Mouse (Mus musculus): ENCODE data around the gene Als2. TPM values are rescaled to one million over a fixed set of nuclear protein-coding genes. Genes with fewer than 3 reads are reported as not detected.

The Als2 gene
- polyA plus RNA-seq, 1 experiment from 2014 or later = 7.1 TPM

DNA sequence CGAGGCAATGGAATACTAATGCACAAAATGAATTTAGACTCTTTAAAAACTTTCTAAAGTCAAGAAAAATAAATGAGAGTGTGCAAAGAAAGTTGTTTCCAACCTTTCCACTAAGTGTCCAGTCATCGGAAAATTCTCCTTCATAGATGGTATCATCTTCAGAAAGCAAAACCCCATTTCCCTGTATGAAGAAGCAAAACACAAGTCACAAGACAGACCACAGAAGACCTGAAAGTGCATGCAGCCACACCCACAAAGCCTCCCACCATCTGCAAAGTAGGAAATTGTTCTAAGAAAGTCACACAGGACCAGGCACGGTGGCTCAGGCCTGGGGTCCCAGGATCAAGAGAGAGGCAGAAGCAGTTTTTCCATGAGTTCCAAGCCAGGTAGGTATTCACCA is 57.0 kb downstream of the Als2 start:
- Histone ChIP-seq H3K27me3 (replicated peaks) (no peaks in the 10 kb centered on the region), H3K9ac (no peak overlapping the region), H3K36me3 (peaks cover 84% of the 10 kb centered on the region), H3K9me3 (no peaks in the 10 kb centered on the region), H3K4me2 (no peak overlapping the region), H3K27ac (replicated peaks) (no peak overlapping the region), H3K4me3 (no peak overlapping the region), H3K4me1 (no peaks in the 10 kb centered on the region)
- 88% methylated on average over 3 of the region's 3 CpGs for WGBS
- ATAC-seq (ENCODE audit: extremely low read depth, insufficient number of reproducible peaks, low FRiP score, low TSS enrichment) = no peak

DNA sequence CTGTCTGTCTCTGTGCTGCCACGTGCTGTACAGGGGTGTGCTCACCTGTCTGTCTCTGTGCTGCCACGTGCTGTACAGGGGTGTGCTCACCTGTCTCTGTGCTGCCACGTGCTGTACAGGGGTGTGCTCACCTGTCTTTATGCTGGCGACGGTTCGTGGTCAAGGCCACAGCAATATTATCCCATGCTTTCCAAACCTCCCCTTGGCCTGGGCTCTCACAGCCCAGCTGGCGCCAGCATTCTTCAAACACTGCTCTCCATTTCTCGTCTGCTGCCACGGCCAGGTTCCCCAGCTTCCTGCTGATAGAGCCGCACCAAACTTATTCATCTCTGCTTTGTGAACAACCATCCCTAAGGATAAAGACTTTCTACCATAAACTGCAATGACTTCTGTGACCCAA is 58.6 kb downstream of the Als2 start:
- no peaks in the 10 kb centered on the region for H3K27me3 ChIP-seq (replicated peaks)
- H3K36me3 ChIP-seq = peaks cover 78% of the 10 kb centered on the region
- H3K9ac ChIP-seq = no peak overlapping the region
- no peak overlapping the region for H3K4me3 ChIP-seq
- ATAC-seq (ENCODE audit: extremely low read depth, insufficient number of reproducible peaks, low FRiP score, low TSS enrichment) = no peak
- H3K4me2 ChIP-seq = no peak overlapping the region
- H3K4me1 ChIP-seq = no peaks in the 10 kb centered on the region
- no peaks in the 10 kb centered on the region for H3K9me3 ChIP-seq
- WGBS = 89% methylated on average over 10 of the region's 10 CpGs
- no peak overlapping the region for H3K27ac ChIP-seq (replicated peaks)

DNA sequence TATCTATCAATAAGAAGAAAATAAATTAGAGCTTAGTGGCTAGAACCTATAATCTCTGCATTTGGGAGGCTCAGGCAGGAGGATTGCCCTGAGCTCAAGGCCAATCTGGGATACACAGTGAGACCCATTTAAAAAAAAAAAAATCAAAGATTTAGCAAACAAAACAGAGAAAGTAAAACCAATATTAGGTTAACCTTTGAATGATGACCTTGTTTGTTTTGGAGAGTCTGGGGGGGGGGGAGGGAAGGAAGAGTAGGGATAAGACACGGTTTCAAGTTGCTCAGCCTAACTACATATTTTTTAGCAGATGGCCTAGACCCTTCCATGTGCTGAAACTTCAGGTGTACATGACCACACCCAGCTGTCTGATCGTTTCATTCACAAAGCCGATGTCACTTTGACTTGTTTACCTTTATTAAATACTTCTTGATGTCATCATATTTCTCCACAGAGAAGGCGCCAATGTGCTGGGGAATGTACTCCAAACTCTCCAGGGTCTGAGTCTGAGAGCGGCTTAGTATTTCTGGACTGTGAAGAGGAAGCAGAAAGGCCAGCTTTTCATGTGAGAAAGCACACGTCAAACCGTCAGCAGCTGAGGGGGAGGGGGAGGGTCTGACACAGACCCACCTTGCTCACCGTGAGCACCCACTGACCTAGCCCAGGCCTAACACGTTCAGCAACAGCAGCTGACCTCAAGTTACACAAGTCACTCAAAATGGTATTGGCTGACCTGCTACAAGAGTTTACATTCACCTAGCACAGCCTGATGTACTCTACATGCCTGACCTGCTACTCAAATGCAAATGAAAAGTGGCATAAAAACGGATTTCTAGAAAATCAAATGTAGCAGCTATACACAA is 62.3 kb downstream of the Als2 start:
- no peak overlapping the region for H3K4me3 ChIP-seq
- 72% methylated on average over 10 of the region's 10 CpGs for WGBS

DNA sequence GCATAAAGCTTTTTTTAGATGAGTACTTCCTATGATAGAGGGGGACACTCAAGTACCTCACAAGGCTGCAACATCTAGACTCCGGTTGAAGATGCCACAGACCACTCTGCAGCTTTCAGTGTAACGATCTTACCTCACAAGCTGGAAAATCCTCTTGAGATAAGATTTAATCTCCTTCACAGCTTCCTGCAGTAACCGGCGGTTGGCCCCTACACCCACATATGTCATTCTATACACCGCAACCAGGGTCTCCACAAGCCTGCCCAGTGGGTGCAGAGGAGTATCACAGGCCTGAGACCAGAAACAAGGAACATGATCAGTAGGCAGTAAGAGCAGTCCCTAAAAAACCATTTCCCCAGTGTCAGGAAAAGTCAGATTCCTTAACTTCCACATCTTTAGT is 64.0 kb downstream of the Als2 start:
- 50% methylated on average over 5 of the region's 5 CpGs for WGBS
- no peak overlapping the region for H3K4me2 ChIP-seq

More for the DNA sequence above, 62.3 kb downstream of the Als2 start:
- H3K4me1 ChIP-seq = peaks cover 6% of the 10 kb centered on the region; the same call in 1 of the 2 replicates
- no peak for ATAC-seq (ENCODE audit: extremely low read depth, insufficient number of reproducible peaks, low FRiP score, low TSS enrichment)
- H3K4me2 ChIP-seq = no peak overlapping the region
- H3K36me3 ChIP-seq = peaks cover 75% of the 10 kb centered on the region
- H3K27me3 ChIP-seq (replicated peaks) = no peaks in the 10 kb centered on the region
- no peaks in the 10 kb centered on the region for H3K9me3 ChIP-seq
- no peak overlapping the region for H3K9ac ChIP-seq
- no peak overlapping the region for H3K27ac ChIP-seq (replicated peaks)

DNA sequence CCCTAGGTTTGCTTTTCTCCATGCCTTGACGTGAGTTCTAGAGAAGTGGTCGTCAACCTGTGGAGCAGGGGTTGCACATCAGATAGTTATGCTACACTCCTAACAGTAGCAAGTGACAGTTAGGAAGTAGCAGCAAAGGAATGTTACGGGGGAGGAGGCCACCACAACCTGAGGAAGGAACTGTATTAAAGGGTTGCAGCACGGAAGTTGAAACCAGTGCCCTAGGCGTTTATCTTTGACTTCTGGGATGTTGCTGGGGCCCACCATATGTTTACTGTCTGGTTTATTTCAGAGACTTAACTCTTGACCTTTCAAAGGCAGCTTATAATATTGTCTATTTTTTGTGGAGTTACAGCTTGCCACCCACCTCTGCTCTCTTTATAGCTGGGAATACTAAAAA is 65.2 kb downstream of the Als2 start:
- no peak overlapping the region for H3K27ac ChIP-seq (replicated peaks)
- WGBS = 37% methylated on average over 5 of the region's 5 CpGs
- no peak for ATAC-seq (ENCODE audit: extremely low read depth, insufficient number of reproducible peaks, low FRiP score, low TSS enrichment)
- H3K4me1 ChIP-seq = peaks cover 18% of the 10 kb centered on the region
- no peaks in the 10 kb centered on the region for H3K9me3 ChIP-seq
- H3K27me3 ChIP-seq (replicated peaks) = no peaks in the 10 kb centered on the region
- H3K4me2 ChIP-seq = no peak overlapping the region
- H3K4me3 ChIP-seq = no peak overlapping the region
- H3K9ac ChIP-seq = no peak overlapping the region
- peaks cover 68% of the 10 kb centered on the region for H3K36me3 ChIP-seq

More for the DNA sequence above, 64.0 kb downstream of the Als2 start:
- H3K9ac ChIP-seq = no peak overlapping the region
- H3K27me3 ChIP-seq (replicated peaks) = no peaks in the 10 kb centered on the region
- H3K36me3 ChIP-seq = peaks cover 68% of the 10 kb centered on the region
- no peak for ATAC-seq (ENCODE audit: extremely low read depth, insufficient number of reproducible peaks, low FRiP score, low TSS enrichment)
- H3K4me1 ChIP-seq = peaks cover 16% of the 10 kb centered on the region
- H3K27ac ChIP-seq (replicated peaks) = no peak overlapping the region
- H3K9me3 ChIP-seq = no peaks in the 10 kb centered on the region
- no peak overlapping the region for H3K4me3 ChIP-seq

DNA sequence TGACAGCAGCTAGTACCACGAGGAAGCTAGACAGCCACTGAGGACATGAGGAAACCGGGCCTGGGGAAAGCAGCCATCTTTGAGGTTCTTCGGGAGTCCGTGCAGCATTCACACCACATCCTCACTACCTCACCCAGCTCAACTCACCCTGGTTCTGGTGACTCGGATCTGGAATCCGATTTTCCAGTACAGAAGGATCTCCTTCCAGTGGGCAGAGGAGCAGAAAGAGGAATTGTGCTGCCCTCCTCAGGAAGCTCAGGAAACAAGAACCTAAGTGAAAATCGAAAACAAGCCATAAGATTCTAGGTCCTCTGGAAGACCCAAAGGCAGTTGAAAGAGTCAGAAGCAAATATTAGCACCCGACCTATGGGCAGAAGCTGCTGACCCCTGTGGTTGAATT is 66.7 kb downstream of the Als2 start:
- peaks cover 18% of the 10 kb centered on the region for H3K4me1 ChIP-seq
- H3K4me2 ChIP-seq = no peak overlapping the region
- no peak overlapping the region for H3K27ac ChIP-seq (replicated peaks)
- H3K27me3 ChIP-seq (replicated peaks) = no peaks in the 10 kb centered on the region
- 69% methylated on average over 8 of the region's 8 CpGs for WGBS
- peaks cover 73% of the 10 kb centered on the region for H3K36me3 ChIP-seq
- H3K4me3 ChIP-seq = no peak overlapping the region
- ATAC-seq (ENCODE audit: extremely low read depth, insufficient number of reproducible peaks, low FRiP score, low TSS enrichment) = no peak
- no peak overlapping the region for H3K9ac ChIP-seq
- no peaks in the 10 kb centered on the region for H3K9me3 ChIP-seq

DNA sequence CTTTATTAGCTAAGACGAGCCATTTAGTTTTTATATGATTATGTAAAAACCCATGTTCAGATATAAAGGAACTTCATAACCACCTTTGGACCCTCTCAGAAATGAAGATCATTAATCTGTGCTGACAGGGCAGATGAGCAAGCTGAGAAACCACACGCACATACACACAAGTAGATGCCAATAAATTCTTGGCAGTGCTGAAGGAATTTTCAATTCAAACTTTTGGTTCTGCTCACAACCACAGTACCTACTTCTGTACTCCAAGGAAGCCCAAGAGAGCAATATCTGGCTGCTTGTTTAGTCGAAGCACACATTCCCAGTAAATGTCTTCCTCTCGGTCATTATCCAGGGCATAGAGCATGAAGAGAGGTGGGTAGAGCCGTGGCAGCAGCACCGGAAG is 67.4 kb downstream of the Als2 start:
- WGBS = 84% methylated on average over 6 of the region's 6 CpGs
- Histone ChIP-seq H3K36me3 (peaks cover 68% of the 10 kb centered on the region), H3K9ac (no peak overlapping the region), H3K4me3 (no peak overlapping the region), H3K4me1 (peaks cover 18% of the 10 kb centered on the region), H3K27me3 (replicated peaks) (no peaks in the 10 kb centered on the region), H3K9me3 (no peaks in the 10 kb centered on the region), H3K27ac (replicated peaks) (no peak overlapping the region), H3K4me2 (no peak overlapping the region)
- ATAC-seq (ENCODE audit: extremely low read depth, insufficient number of reproducible peaks, low FRiP score, low TSS enrichment) = no peak

DNA sequence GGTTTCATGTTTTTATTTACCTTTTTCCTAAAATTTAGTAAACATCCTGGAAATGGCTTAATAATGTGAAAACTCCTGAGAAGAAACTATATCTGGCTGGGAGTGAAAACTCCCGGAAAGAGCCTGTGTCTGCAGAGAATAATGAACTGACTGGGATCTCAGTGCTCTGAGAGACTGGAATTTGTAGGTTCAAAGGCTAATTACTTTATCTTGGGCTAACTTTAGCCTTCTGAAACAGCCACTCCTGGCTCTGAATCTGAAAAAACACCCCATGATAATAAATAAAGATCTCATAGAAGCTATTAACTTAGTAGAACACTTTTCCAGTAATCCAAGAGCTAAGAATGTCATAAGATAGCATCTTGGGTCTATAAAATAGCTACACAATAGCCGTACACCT is 68.5 kb downstream of the Als2 start:
- 38% methylated on average over 2 of the region's 2 CpGs for WGBS
- H3K9me3 ChIP-seq = no peaks in the 10 kb centered on the region
- peaks cover 69% of the 10 kb centered on the region for H3K36me3 ChIP-seq
- ATAC-seq (ENCODE audit: extremely low read depth, insufficient number of reproducible peaks, low FRiP score, low TSS enrichment) = no peak
- H3K4me2 ChIP-seq = no peak overlapping the region
- no peaks in the 10 kb centered on the region for H3K27me3 ChIP-seq (replicated peaks)
- no peak overlapping the region for H3K9ac ChIP-seq
- peaks cover 18% of the 10 kb centered on the region for H3K4me1 ChIP-seq
- H3K27ac ChIP-seq (replicated peaks) = no peak overlapping the region
- no peak overlapping the region for H3K4me3 ChIP-seq

DNA sequence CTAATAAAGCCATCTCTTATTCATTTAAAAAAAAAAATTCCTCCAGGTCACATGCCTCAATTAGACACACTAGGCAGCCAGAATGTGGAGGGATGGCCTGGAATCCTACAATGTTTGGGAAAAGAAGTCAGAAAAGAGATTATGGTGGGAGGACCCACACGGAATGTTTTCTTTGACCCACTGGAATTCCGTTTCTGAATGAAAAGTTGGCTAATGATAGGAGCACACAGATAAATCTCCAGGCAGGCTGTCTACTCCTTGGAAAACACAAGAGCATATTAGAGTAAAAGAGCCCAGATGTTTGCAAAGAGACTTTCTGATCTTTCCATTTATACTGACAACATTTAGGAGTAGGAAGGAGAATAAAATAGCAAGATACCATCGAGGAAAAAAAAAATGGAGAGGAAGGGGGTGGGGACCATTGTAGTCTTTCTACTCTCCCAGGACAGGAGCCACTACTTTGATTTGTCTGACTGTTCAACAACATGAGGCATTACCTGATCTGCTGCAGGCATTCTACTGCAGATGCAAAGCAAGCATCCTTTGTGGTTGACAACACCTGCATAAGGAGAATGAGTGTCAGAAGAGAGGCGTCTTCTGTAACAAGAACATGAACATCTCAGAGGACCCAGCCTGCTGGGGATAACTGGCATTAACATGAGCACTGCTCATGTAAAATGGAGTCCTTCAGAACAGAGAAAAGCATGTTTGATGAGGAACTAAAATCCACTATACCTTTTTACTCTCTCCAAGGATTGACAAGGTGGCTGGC is 69.2 kb downstream of the Als2 start:
- Histone ChIP-seq H3K4me1 (peaks cover 18% of the 10 kb centered on the region), H3K27me3 (replicated peaks) (no peaks in the 10 kb centered on the region), H3K9me3 (no peaks in the 10 kb centered on the region), H3K4me2 (no peak overlapping the region), H3K4me3 (no peak overlapping the region), H3K36me3 (peaks cover 70% of the 10 kb centered on the region), H3K27ac (replicated peaks) (no peak overlapping the region), H3K9ac (no peak overlapping the region)
- ATAC-seq (ENCODE audit: extremely low read depth, insufficient number of reproducible peaks, low FRiP score, low TSS enrichment) = no peak
- 58% methylated on average over 4 of the region's 4 CpGs for WGBS

DNA sequence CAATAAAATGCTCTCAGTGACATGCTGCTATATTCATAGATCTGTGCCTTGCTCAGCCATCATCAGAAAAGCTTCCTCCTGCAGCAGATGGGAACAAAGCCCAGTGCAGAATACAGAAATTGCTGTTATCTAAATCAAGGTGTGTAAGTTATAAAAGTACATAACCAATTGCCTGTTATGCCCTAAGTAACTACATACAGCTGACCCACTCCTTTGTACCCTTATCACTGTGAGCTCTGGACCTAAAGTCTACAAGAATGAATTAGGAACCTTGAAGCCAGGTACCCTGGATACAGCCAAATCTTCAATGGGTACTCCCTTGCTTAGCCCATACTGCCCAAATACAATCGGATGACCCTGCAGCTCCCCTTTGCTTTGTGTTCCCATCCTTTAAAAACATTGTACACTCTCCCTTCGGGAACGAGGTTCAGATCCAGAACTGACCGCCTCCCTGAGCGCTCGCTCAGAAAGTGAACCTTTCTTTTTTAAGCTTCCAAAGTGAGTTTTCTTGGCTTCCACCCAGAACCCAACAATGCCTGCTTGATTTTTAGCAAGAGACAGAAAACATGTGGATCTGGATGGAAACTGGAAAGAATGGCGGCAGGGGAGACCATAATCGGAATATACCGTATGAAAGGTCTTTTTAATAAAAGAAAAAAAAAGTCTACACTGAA is 70.7 kb downstream of the Als2 start:
- H3K4me1 ChIP-seq = peaks cover 12% of the 10 kb centered on the region
- 77% methylated on average over 9 of the region's 9 CpGs for WGBS

DNA sequence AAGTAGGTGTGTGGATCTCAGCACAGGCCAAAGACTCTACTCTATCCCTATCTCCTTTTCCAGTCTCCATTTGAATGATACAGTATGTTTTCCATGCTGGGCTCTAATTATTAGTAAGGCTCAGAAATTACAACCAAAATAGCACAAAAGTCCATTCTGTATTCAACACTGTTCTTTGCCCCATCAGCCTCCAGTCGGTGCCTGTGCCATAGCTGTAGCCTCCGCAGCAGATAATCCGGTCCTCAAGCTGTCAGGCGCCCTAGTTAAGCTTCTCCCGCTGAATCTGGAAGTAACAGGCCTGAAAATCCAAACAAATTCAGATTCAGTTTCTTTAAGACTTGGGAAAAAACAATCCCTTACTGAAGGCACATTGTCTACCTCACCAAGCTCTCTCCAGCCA is 73.1 kb downstream of the Als2 start:
- Histone ChIP-seq H3K36me3 (peaks cover 60% of the 10 kb centered on the region), H3K9me3 (no peaks in the 10 kb centered on the region), H3K4me1 (peaks cover 11% of the 10 kb centered on the region), H3K27me3 (replicated peaks) (no peaks in the 10 kb centered on the region), H3K4me3 (no peak overlapping the region), H3K4me2 (no peak overlapping the region), H3K9ac (no peak overlapping the region), H3K27ac (replicated peaks) (no peak overlapping the region)
- WGBS = 64% methylated on average over 5 of the region's 5 CpGs
- ATAC-seq (ENCODE audit: extremely low read depth, insufficient number of reproducible peaks, low FRiP score, low TSS enrichment) = no peak

More for the DNA sequence above, 70.7 kb downstream of the Als2 start:
- no peak for ATAC-seq (ENCODE audit: extremely low read depth, insufficient number of reproducible peaks, low FRiP score, low TSS enrichment)
- H3K27me3 ChIP-seq (replicated peaks) = no peaks in the 10 kb centered on the region
- peaks cover 67% of the 10 kb centered on the region for H3K36me3 ChIP-seq
- H3K27ac ChIP-seq (replicated peaks) = no peak overlapping the region
- H3K4me3 ChIP-seq = no peak overlapping the region
- no peaks in the 10 kb centered on the region for H3K9me3 ChIP-seq
- no peak overlapping the region for H3K4me2 ChIP-seq
- no peak overlapping the region for H3K9ac ChIP-seq
